10 mouse cellular contexts compared by ENCODE assay signal in the genomic region with DNA sequence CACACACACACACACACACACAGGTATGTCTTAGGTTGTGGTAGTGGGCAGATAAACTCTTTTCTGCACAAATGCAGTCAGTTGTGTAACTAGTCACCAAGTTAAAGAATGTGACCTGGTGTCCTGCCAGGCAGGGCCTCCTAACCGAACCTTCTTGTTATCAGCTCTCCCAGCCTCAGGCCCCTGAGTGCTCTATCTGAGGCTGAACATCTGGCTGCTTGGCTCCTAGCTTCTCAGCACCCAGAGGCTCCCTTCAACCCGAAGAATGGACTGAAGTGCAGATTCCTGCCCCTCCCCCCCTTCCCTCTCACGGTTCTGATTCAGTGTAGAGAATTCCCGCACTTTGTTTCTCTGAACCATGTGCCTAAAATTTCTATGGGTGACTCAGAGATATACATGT. TPM values are rescaled to one million over a fixed set of nuclear protein-coding genes. Genes with fewer than 3 reads are reported as not detected.
DNase-seq lines count a peak whose midpoint lies in the region; ATAC-seq and TF ChIP-seq lines count a peak whose summit lies in the region.
"Had no signal": no experiment of that assay in that cellular context is flagged by ENCODE, and none has a peak within 500 bp of the region (broad histone marks: within the 10 kb centered on the region; RNA-seq: fewer than 3 reads in every experiment).

No protein-coding gene starts in this region.

- H3K36me3 ChIP-seq in liver, embryonic 14.5 days (replicated peaks; ENCODE audit: control insufficient read depth, insufficient read depth, low read depth) = peaks cover 22% of the 10 kb centered on the region
- H3K36me3 ChIP-seq: embryonic facial prominence, embryonic 13.5 days; limb, embryonic 15.5 days had no signal

- peak overlapping the region; percentile 96 for H3K27ac ChIP-seq in liver, embryonic 14.5 days
- H3K27ac ChIP-seq: limb, embryonic 15.5 days had no signal

- no peaks in the 10 kb centered on the region for H3K9me3 ChIP-seq in liver, embryonic 14.5 days (ENCODE audit: control insufficient read depth, low read length)
- H3K9me3 ChIP-seq: embryonic facial prominence, embryonic 13.5 days; limb, embryonic 15.5 days had no signal

- no peaks in the 10 kb centered on the region for H3K27me3 ChIP-seq in liver, embryonic 14.5 days (ENCODE audit: control insufficient read depth, insufficient read depth, low read length)
- H3K27me3 ChIP-seq: embryonic facial prominence, embryonic 13.5 days; limb, embryonic 15.5 days had no signal

- peak overlapping the region; percentile 95 for H3K4me2 ChIP-seq in liver, embryonic 14.5 days (ENCODE audit: low read depth)
- H3K4me2 ChIP-seq: limb, embryonic 15.5 days had no signal

- H3K9ac ChIP-seq in liver, embryonic 14.5 days (replicated peaks) = peak overlapping the region; percentile 96
- H3K9ac ChIP-seq: embryonic facial prominence, embryonic 13.5 days; limb, embryonic 15.5 days had no signal

- intact Hi-C loops in heart, postnatal 10 days (cut with DNase I) = no loop called here

- peak overlapping the region; percentile 81 to 90 for H3K4me3 ChIP-seq in liver, embryonic 14.5 days (ENCODE audit: insufficient read depth in 1 of 2, low read depth in 2 of 2, low read length in 2 of 2)
- H3K4me3 ChIP-seq: embryonic facial prominence, embryonic 13.5 days; limb, embryonic 15.5 days had no signal

- WGBS in liver, embryonic 14.5 days (ENCODE audit: insufficient replicate concordance) = 3% methylated on average over 4 of the region's 4 CpGs

- ATAC-seq in liver, embryonic 14.5 days (ENCODE audit: insufficient read depth) = peak; percentile 73
- no peak for ATAC-seq in cerebellum, adult (ENCODE audit: insufficient number of reproducible peaks, low FRiP score, low TSS enrichment)

- peaks cover 52 to 57% of the 10 kb centered on the region in 2 experiments for H3K4me1 ChIP-seq in liver, embryonic 14.5 days (replicated peaks; ENCODE audit: control insufficient read depth in 2 of 2, insufficient read depth in 2 of 2, low read length in 1 of 2)

- peak; percentile 27 to 48 for DNase-seq in adrenal gland, postnatal 36 days
- DNase-seq in adrenal gland, adult 18-20 months (ENCODE audit: low spot score in 2 of 2) = no peak
- DNase-seq in NIH3T3 (ENCODE audit: low read depth) = peak; percentile 88
- peak; percentile 48 to 53 for DNase-seq in heart, postnatal 10 days
- peak; percentile 95 to 96 (median 95) for DNase-seq in liver, embryonic 14.5 days (ENCODE audit: low read depth in 3 of 3, low spot score in 3 of 3)
- no peak for DNase-seq in cerebellum, postnatal 14 days
- DNase-seq in frontal cortex, postnatal 14 days (ENCODE audit: low spot score in 2 of 2) = no peak

- peak; percentile 99 for TF ChIP-seq EP300 in liver, embryonic 14.5 days (IDR thresholded peaks at IDR 0.05; ENCODE audit: low read depth)

- TF ChIP-seq CTCF in liver, embryonic 14.5 days (IDR thresholded peaks at IDR 0.05; ENCODE audit: low read depth) = no peak

RNA-seq across cellular contexts. Expression of a gene that starts 3.6 kb away (rescaled TPM):
- total RNA-seq in adrenal gland, postnatal 36 days (2021) = 10 to 100 TPM; 57.9 to 79.4 TPM
- 10 to 100 TPM; 47.1 to 75.0 TPM for total RNA-seq in adrenal gland, adult 18-20 months (2021)
- 10 to 100 TPM; 41.3 to 46.5 TPM for total RNA-seq in heart, postnatal 10 days (2021)
- polyA plus RNA-seq in liver, embryonic 14.5 days (2012; rRNA removed) = 53.8 and 96.0 TPM in 2 replicates
- 113 and 125 TPM in 2 replicates for polyA plus RNA-seq in liver, embryonic 14.5 days (2014; fragmentation: Nextera tagmentation; extraction: Ambion mirVana)

Comparison
In these comparisons a context has a peak if more than half of its experiments do, and no peak if none do; other contexts are left out.
1. DNase-seq: peak in adrenal gland, postnatal 36 days (2 of 2), NIH3T3 (single experiment), heart, postnatal 10 days (2 of 2) and liver, embryonic 14.5 days (3 of 3); none in adrenal gland, adult 18-20 months (0 of 2), cerebellum, postnatal 14 days (0 of 2) and frontal cortex, postnatal 14 days (0 of 2).